Mouse (Mus musculus) ES-Bruce4 (cell line): ENCODE results near the gene Zfp511. TPM values are rescaled to one million over a fixed set of nuclear protein-coding genes. Genes with fewer than 3 reads are reported as not detected.

Source experiments
- H3K27ac ChIP-seq: 2 replicates; pipeline ENCODE4 v1.5.1; 2012; ENCODE audit warnings: low read length, inconsistent platforms; ENCODE audit not compliant: insufficient read depth
- H3K27me3 ChIP-seq: 2 replicates; pipeline ENCODE4 v1.6.1; 2012; ENCODE audit warnings: mild to moderate bottlenecking, low read length, inconsistent platforms; ENCODE audit not compliant: control insufficient read depth, poor library complexity, insufficient read depth, severe bottlenecking
- H3K36me3 ChIP-seq: 2 replicates; pipeline ENCODE4 v1.6.1; 2012; ENCODE audit warnings: inconsistent platforms, mild to moderate bottlenecking, low read length, moderate library complexity; ENCODE audit not compliant: control insufficient read depth, poor library complexity, insufficient read depth, severe bottlenecking
- H3K4me1 ChIP-seq: one replicate; pipeline ENCODE4 v1.8.1; 2011; ENCODE audit warnings: low read length; ENCODE audit not compliant: control insufficient read depth, insufficient read depth
- H3K4me3 ChIP-seq: 2 replicates; pipeline ENCODE4 v1.5.1; 2011; ENCODE audit warnings: low read depth, mild to moderate bottlenecking, low read length
- H3K9ac ChIP-seq: 2 replicates; pipeline ENCODE4 v1.6.1; 2012; ENCODE audit warnings: low read depth, mild to moderate bottlenecking, inconsistent platforms; ENCODE audit not compliant: poor library complexity, severe bottlenecking
- H3K9me3 ChIP-seq: replicated peaks from 2 replicates; pipeline ENCODE4 v1.6.1; 2012; ENCODE audit warnings: mild to moderate bottlenecking, low read length, inconsistent platforms; ENCODE audit not compliant: control insufficient read depth, poor library complexity, insufficient read depth, severe bottlenecking
- CTCF ChIP-seq: IDR thresholded peaks from one replicate; pipeline ENCODE4 v1.8.1; 2011; ENCODE audit warnings: low read depth, low read length
- EP300 ChIP-seq: IDR thresholded peaks from 2 replicates; pipeline ENCODE4 v1.6.1; 2011; ENCODE audit warnings: low read depth, low read length; ENCODE audit not compliant: insufficient read depth
- POLR2A ChIP-seq: IDR thresholded peaks from one replicate; pipeline ENCODE4 v1.8.1; 2011; ENCODE audit warnings: low read length; ENCODE audit not compliant: insufficient read depth
- polyA plus RNA-seq: library from polyadenylated mRNA; stranded (reverse); fragments of >200 nt; gene quantifications from 2 replicates; pipeline ENCODE4 v1.2.4, GENCODE M21; 2011; ENCODE audit warnings: low read depth; ENCODE audit not compliant: missing spikeins, insufficient read depth, insufficient read length

Gene Zfp511
- polyA plus RNA-seq, 1 experiment, result 25.4 TPM

GRCm38 (mm10) chr7:139994676-139995075 is 41.5 kb upstream of the Zfp511 start:
- Histone ChIP-seq H3K27me3 (no peaks in the 10 kb centered on the region), H3K4me1 (peaks cover 2% of the 10 kb centered on the region), H3K36me3 (peaks cover 12% of the 10 kb centered on the region), H3K9me3 (no peaks in the 10 kb centered on the region), H3K27ac (peak overlapping the region; percentile 48; the same call in 1 of the 2 replicates), H3K4me3 (no peak overlapping the region), H3K9ac (no peak overlapping the region)
- TF ChIP-seq CTCF, result peak; percentile 41
- TF ChIP-seq EP300, result no peak

- no peak for TF ChIP-seq EP300
- TF ChIP-seq CTCF, result no peak
- no peak for TF ChIP-seq POLR2A
Measured at GRCm38 (mm10) chr7:139998691-139999350, 37.4 kb upstream of the Zfp511 start.

GRCm38 (mm10) chr7:140001086-140001740 is 35.0 kb upstream of the Zfp511 start:
- H3K4me1 ChIP-seq, result no peaks in the 10 kb centered on the region
- H3K36me3 ChIP-seq, result peaks cover 17% of the 10 kb centered on the region

More at GRCm38 (mm10) chr7:139998691-139999350, 37.4 kb upstream of the Zfp511 start:
- peaks cover 2% of the 10 kb centered on the region for H3K4me1 ChIP-seq
- no peaks in the 10 kb centered on the region for H3K27me3 ChIP-seq
- no peak overlapping the region for H3K9ac ChIP-seq
- no peak overlapping the region for H3K27ac ChIP-seq
- H3K9me3 ChIP-seq, result no peaks in the 10 kb centered on the region
- H3K4me3 ChIP-seq, result no peak overlapping the region
- H3K36me3 ChIP-seq, result peaks cover 12% of the 10 kb centered on the region

GRCm38 (mm10) chr7:140004666-140005065 is 31.5 kb upstream of the Zfp511 start:
- no peaks in the 10 kb centered on the region for H3K9me3 ChIP-seq
- no peak overlapping the region for H3K9ac ChIP-seq
- H3K4me1 ChIP-seq, result no peaks in the 10 kb centered on the region
- TF ChIP-seq EP300 (no peak), CTCF (no peak), POLR2A (no peak)
- H3K36me3 ChIP-seq, result peaks cover 6% of the 10 kb centered on the region; the same call in 1 of the 2 replicates
- H3K27ac ChIP-seq, result no peak overlapping the region
- no peaks in the 10 kb centered on the region for H3K27me3 ChIP-seq
- no peak overlapping the region for H3K4me3 ChIP-seq

More at GRCm38 (mm10) chr7:140001086-140001740, 35.0 kb upstream of the Zfp511 start:
- H3K9me3 ChIP-seq, result no peaks in the 10 kb centered on the region
- no peak overlapping the region for H3K9ac ChIP-seq
- no peak overlapping the region for H3K27ac ChIP-seq
- no peak overlapping the region for H3K4me3 ChIP-seq
- H3K27me3 ChIP-seq, result no peaks in the 10 kb centered on the region
- TF ChIP-seq EP300 (no peak), POLR2A (no peak), CTCF (no peak)

- no peak overlapping the region for H3K27ac ChIP-seq
- no peak overlapping the region for H3K4me3 ChIP-seq
- no peaks in the 10 kb centered on the region for H3K4me1 ChIP-seq
- H3K9ac ChIP-seq, result no peak overlapping the region
- TF ChIP-seq CTCF (no peak), EP300 (no peak), POLR2A (no peak)
- H3K36me3 ChIP-seq, result peaks cover 6% of the 10 kb centered on the region; the same call in 1 of the 2 replicates
- no peaks in the 10 kb centered on the region for H3K27me3 ChIP-seq
- H3K9me3 ChIP-seq, result no peaks in the 10 kb centered on the region
Measured at GRCm38 (mm10) chr7:140006861-140007611, 29.2 kb upstream of the Zfp511 start.
